ENCODE assay signal across 8 mouse cellular contexts in genomic region chr15:80004644-80005340, GRCm38 (mm10). TPM values are rescaled to one million over a fixed set of nuclear protein-coding genes. Genes with fewer than 3 reads are reported as not detected.
A peak's percentile ranks its signal among the peaks of the same experiment; 100 is the strongest.
DNase-seq lines count a peak whose midpoint lies in the region; ATAC-seq lines count a peak whose summit lies in the region.

No protein-coding gene starts in this region.

- 49% methylated on average over 14 of the region's 14 CpGs for WGBS in neural tube, embryonic 11.5 days
- 42% methylated on average over 14 of the region's 14 CpGs for WGBS in stomach, embryonic 14.5 days

- H3K36me3 ChIP-seq in neural tube, embryonic 11.5 days (ENCODE audit: control insufficient read depth, insufficient read depth, low read length) = no peaks in the 10 kb centered on the region
- no peaks in the 10 kb centered on the region for H3K36me3 ChIP-seq in stomach, embryonic 14.5 days (ENCODE audit: control insufficient read depth, insufficient read depth, low read length)

- peaks cover 6% of the 10 kb centered on the region for H3K4me1 ChIP-seq in neural tube, embryonic 11.5 days (ENCODE audit: control insufficient read depth, insufficient read depth, low read length)
- H3K4me1 ChIP-seq in stomach, embryonic 14.5 days (ENCODE audit: control insufficient read depth, insufficient read depth, low read length) = no peaks in the 10 kb centered on the region

- no peak overlapping the region for H3K4me2 ChIP-seq in neural tube, embryonic 11.5 days (ENCODE audit: low read depth)
- no peak overlapping the region for H3K4me2 ChIP-seq in stomach, embryonic 14.5 days (replicated peaks; ENCODE audit: low read depth, low read length)

- no peaks in the 10 kb centered on the region for H3K9me3 ChIP-seq in neural tube, embryonic 11.5 days (ENCODE audit: control insufficient read depth, low read length)
- no peaks in the 10 kb centered on the region for H3K9me3 ChIP-seq in stomach, embryonic 14.5 days (ENCODE audit: control insufficient read depth, low read depth, low read length)

- no peak overlapping the region for H3K27ac ChIP-seq in neural tube, embryonic 11.5 days (ENCODE audit: low read depth, low read length)
- H3K27ac ChIP-seq in stomach, embryonic 14.5 days (ENCODE audit: low read length) = peak overlapping the region; percentile 34; the same call in 1 of the 2 replicates

- no peak overlapping the region for H3K4me3 ChIP-seq in neural tube, embryonic 11.5 days (ENCODE audit: low read depth, low read length)
- no peak overlapping the region for H3K4me3 ChIP-seq in stomach, embryonic 14.5 days (ENCODE audit: low read depth, low read length)

- no peaks in the 10 kb centered on the region for H3K27me3 ChIP-seq in neural tube, embryonic 11.5 days (ENCODE audit: control insufficient read depth, insufficient read depth, low read length)
- no peaks in the 10 kb centered on the region for H3K27me3 ChIP-seq in stomach, embryonic 14.5 days (ENCODE audit: control insufficient read depth, insufficient read depth, low read length)

- no peak for ATAC-seq in neural tube, embryonic 11.5 days (ENCODE audit: insufficient read depth, low FRiP score, low TSS enrichment)
- 0 out of 2 replicates have a peak, but pooled peaks have one; percentile 20 for ATAC-seq in stomach, embryonic 14.5 days (ENCODE audit: insufficient number of reproducible peaks, insufficient read depth, low FRiP score, low read depth)

- intact Hi-C loops in heart, postnatal 10 days (cut with DNase I) = loop anchor here (2.0 kb wide), 3 partner anchors 48 to 70 kb away; no protein-coding TSS in a partner anchor
- intact Hi-C loops in left cerebral cortex, postnatal 25 days (cut with DNase I) = loop anchor here (5.0 kb wide), 1 partner anchor 52 kb away; no protein-coding TSS in a partner anchor

- DNase-seq in neural tube, embryonic 11.5 days (ENCODE audit: low spot score) = peak; percentile 31
- DNase-seq in neural tube, embryonic 10.5 days (ENCODE audit: extremely low spot score, low spot score) = no peak
- DNase-seq in heart, postnatal 10 days = peak; percentile 87 to 91
- DNase-seq in kidney, postnatal 36 days = peak; percentile 82 to 83
- DNase-seq in left cerebral cortex, postnatal 25 days (ENCODE audit: low spot score in 2 of 2) = no peak
- DNase-seq in adrenal gland, adult 18-20 months (ENCODE audit: low spot score in 2 of 2) = no peak
- no peak for DNase-seq in cerebellum, adult 9-11 months

- H3K9ac ChIP-seq in neural tube, embryonic 11.5 days (ENCODE audit: low read length) = peak overlapping the region; percentile 42; the same call in 1 of the 2 replicates
- H3K9ac ChIP-seq in stomach, embryonic 14.5 days (replicated peaks; ENCODE audit: low read depth, low read length) = no peak overlapping the region

RNA-seq across cellular contexts. Expression of gene Pdgfb, which starts 10.0 kb away (rescaled TPM):
- 2.2 and 3.8 TPM in 2 replicates for polyA plus RNA-seq in neural tube, embryonic 11.5 days (2014; fragmentation: Nextera tagmentation; extraction: Ambion mirVana)
- total RNA-seq in heart, postnatal 10 days (2021) = 10 to 100 TPM; 49.2 to 56.2 TPM
- polyA plus RNA-seq in stomach, embryonic 14.5 days (2014; fragmentation: Nextera tagmentation; extraction: Ambion mirVana) = 5.0 and 6.2 TPM in 2 replicates
- total RNA-seq in left cerebral cortex, postnatal 25 days (2021) = 10 to 100 TPM; 34.0 to 36.7 TPM
- 10 to 100 TPM; 46.1 to 47.6 TPM for total RNA-seq in adrenal gland, adult 18-20 months (2021)

RNA-seq across cellular contexts. Expression of gene Cbx7, which starts 33.9 kb away (rescaled TPM):
- polyA plus RNA-seq in neural tube, embryonic 11.5 days (2014; fragmentation: Nextera tagmentation; extraction: Ambion mirVana) = 1.3 and 1.8 TPM in 2 replicates
- 1 to 10 TPM; 3.0 to 3.8 TPM for total RNA-seq in heart, postnatal 10 days (2021)
- 5.0 and 5.8 TPM in 2 replicates for polyA plus RNA-seq in stomach, embryonic 14.5 days (2014; fragmentation: Nextera tagmentation; extraction: Ambion mirVana)
- 10 to 100 TPM; 27.1 to 29.5 TPM for total RNA-seq in left cerebral cortex, postnatal 25 days (2021)
- 10 to 100 TPM; 20.8 to 24.7 TPM for total RNA-seq in adrenal gland, adult 18-20 months (2021)

Comparison
In these comparisons a context has a peak if more than half of its experiments do, and no peak if none do; other contexts are left out.
1. DNase-seq: peak in neural tube, embryonic 11.5 days (single experiment), heart, postnatal 10 days (2 of 2) and kidney, postnatal 36 days (2 of 2); none in neural tube, embryonic 10.5 days (single experiment), left cerebral cortex, postnatal 25 days (0 of 2), adrenal gland, adult 18-20 months (0 of 2) and cerebellum, adult 9-11 months (single experiment).
2. RNA of gene Cbx7, which starts 33.9 kb away (total RNA-seq): 27.1 to 29.5 TPM in left cerebral cortex, postnatal 25 days and 20.8 to 24.7 TPM in adrenal gland, adult 18-20 months; 3.0 to 3.8 TPM in heart, postnatal 10 days; every median in the first group is over 4 times any median in the second.